Mouse (Mus musculus) neural tube, postnatal 0 days (tissue): ENCODE measurements around the gene Olfr1432. TPM values are rescaled to one million over a fixed set of nuclear protein-coding genes. Genes with fewer than 3 reads are reported as not detected.

ENCODE experiments used
- polyA plus RNA-seq: library from polyadenylated mRNA; unstranded; fragments of >200 nt; fragmentation: Nextera tagmentation; extraction: Ambion mirVana; gene quantifications from 2 replicates; pipeline ENCODE4 v1.2.1, GENCODE M21; 2015

The Olfr1432 gene
- not detected in 2 replicates for polyA plus RNA-seq

DNA sequence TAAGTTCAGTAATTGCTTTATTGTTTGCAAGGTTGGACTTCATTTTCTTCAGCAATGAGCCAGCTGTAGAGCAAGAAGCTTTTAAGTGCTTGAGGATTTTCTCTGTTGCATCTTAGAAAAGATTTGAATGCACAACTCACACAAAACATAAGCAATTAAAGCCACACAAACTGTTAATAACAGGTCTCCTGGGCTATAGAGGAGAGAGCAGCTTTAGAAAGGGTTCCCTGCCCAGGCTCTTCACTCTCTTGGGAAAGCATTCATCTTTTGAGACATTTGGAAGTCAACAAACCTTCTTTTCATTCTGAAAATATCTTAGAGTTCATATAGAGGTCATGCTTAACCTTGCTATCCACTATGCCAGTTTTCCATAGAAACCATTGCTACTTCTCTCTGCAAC lies at the start of gene Olfr1432:
TSS of gene Olfr1432 (minus strand) at position 101 of the 400 bp plus-strand sequence.

DNA sequence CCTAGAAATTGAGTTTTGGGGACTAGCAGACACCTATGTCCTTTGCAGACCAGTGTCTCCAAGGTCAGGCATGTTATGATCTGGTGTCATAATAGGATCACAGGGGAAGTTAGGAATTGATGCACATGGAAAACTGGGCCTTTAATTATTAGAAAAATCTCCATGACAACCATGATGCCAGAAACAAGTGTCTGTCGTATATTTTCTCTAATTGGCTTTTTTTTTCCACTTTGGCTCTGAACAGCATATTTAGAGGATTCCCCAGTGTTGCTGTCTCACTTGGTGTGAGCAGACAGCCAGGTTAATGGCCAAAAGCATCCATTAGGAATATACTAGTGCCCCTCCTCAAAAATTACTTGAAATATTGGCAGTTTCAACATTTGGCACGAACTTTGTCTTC lies 47.2 kb upstream of the Olfr1432 start, which contains the start of gene Olfr1434:
TSS of gene Olfr1434 (plus strand) at position 301 of the 400 bp plus-strand sequence.

DNA sequence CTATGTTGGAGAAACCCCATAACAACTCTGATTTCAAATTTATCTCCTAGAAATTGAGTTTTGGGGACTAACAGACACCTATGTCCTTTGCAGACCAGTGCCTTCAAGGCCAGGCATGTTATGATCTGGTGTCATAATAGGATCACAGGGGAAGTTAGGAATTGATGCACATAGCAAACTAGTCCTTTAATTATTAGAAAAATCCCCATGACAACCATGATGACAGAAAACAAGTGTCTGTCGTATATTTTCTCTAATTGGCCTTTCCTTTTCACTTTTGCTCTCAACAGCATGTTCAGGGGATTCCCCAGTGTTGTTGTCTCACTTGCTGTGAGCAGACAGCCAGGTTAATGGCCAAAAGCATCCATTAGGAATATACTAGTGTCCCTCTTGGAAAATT lies 28.3 kb upstream of the Olfr1432 start, which contains the start of gene Olfr235:
TSS of gene Olfr235 (plus strand) at position 301 of the 400 bp plus-strand sequence.

DNA sequence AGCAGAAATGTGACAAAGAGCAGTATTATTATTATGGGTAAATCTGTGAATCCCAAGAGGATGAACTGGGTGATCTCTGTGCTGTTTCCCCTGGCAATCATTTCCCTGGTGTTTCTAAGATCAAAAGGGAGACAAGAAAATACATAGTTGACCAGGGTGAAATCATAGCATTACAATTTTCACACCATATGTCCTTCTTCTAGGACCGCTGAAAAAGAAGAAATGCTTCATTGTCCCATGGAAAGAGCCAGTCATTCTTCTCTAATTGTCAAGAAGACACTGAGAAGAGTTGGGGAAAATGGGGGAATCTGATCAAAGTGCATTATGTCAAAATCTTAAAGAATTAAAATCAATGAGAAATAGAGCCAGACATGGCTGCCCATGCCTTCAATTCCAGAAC lies 9.2 kb upstream of the Olfr1432 start, which contains the start of gene Olfr262:
TSS of gene Olfr262 (minus strand) at position 101 of the 400 bp plus-strand sequence.

DNA sequence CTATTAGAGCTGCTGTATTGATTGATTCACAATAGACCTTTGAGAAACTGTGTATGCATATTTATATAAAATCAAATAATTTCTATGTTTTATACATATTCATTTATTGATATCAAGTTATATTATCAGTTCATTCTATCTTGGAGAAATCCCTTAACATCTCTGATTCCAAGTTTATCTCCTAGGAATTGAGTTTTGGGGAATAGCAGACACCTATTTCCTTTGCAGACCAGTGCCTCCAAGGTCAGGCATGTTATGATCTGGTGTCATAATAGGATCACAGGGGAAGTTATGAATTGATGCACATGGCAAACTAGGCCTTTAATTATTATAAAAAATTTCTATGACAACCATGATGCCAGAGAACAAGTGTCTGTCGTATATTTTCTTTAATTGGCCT lies 32.1 kb downstream of the Olfr1432 start, which contains the start of gene Olfr1431:
TSS of gene Olfr1431 (plus strand) at position 301 of the 400 bp plus-strand sequence.

Other genes starting within 250 kb of the Olfr1432 start
- gene Olfr1423, start 191.3 kb downstream of the Olfr1432 start, polyA plus RNA-seq = not detected in 2 replicates
- gene Olfr1424, start 169.9 kb downstream of the Olfr1432 start, polyA plus RNA-seq = not detected in 2 replicates
- gene Olfr1425, start 154.9 kb downstream of the Olfr1432 start, polyA plus RNA-seq = not detected in 2 replicates
- gene Olfr1426, start 140.6 kb downstream of the Olfr1432 start, polyA plus RNA-seq = not detected in 2 replicates
- not detected in 2 replicates for gene Olfr1427, start 129.3 kb downstream of the Olfr1432 start, polyA plus RNA-seq
- gene Olfr1428, start 116.7 kb downstream of the Olfr1432 start, polyA plus RNA-seq = not detected in 2 replicates
- not detected in 2 replicates for gene Olfr76, start 109.4 kb downstream of the Olfr1432 start, polyA plus RNA-seq
- gene Olfr1555-ps1, start 62.5 kb downstream of the Olfr1432 start, polyA plus RNA-seq = not detected in 2 replicates
- not detected in 2 replicates for gene Olfr1431, start 32.0 kb downstream of the Olfr1432 start, polyA plus RNA-seq
- not detected in 2 replicates for gene Olfr262, start 9.1 kb upstream of the Olfr1432 start, polyA plus RNA-seq
- gene Olfr235, start 28.4 kb upstream of the Olfr1432 start, polyA plus RNA-seq = not detected in 2 replicates
- not detected in 2 replicates for gene Olfr1434, start 47.3 kb upstream of the Olfr1432 start, polyA plus RNA-seq
- not detected in 2 replicates for gene Olfr1436, start 66.5 kb upstream of the Olfr1432 start, polyA plus RNA-seq
- not detected in 2 replicates for gene Olfr1437, start 92.5 kb upstream of the Olfr1432 start, polyA plus RNA-seq
- gene Olfr1438-ps1, start 103.3 kb upstream of the Olfr1432 start, polyA plus RNA-seq = not detected in 2 replicates
- not detected in 2 replicates for gene Olfr1440, start 154.7 kb upstream of the Olfr1432 start, polyA plus RNA-seq
- not detected in 2 replicates for gene Olfr1441, start 184.8 kb upstream of the Olfr1432 start, polyA plus RNA-seq
- gene Pfpl, start 195.3 kb upstream of the Olfr1432 start, polyA plus RNA-seq = 0.05 TPM in 1 of 2 replicates, not detected in the other
- gene Mpeg1, start 228.2 kb upstream of the Olfr1432 start, polyA plus RNA-seq = 1.1 and 1.4 TPM in 2 replicates